ENCODE assay signal across 9 mouse cellular contexts in the genomic region with DNA sequence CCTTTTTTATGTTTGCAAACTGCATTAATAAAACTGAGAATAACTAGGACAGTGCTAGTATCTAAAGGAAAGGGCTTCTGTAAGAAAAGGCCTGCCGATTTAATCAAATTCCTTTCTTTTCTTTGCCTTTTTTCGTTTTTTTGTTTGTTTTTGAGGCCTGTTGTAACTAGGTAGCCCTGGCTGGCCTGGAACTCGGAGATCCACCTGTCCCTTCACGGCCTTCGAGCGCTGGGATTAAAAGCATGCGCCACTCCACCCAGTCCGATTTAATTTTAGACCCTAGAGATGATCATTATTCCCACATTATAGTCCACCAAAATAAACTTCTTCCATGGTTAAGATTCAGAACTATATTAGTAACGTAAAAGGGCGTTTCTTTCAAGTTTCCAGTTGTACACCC. TPM values are rescaled to one million over a fixed set of nuclear protein-coding genes. Genes with fewer than 3 reads are reported as not detected.
DNase-seq lines count a peak whose midpoint lies in the region; ATAC-seq and TF ChIP-seq lines count a peak whose summit lies in the region.
"Had no signal": no experiment of that assay in that cellular context is flagged by ENCODE, and none has a peak within 500 bp of the region (broad histone marks: within the 10 kb centered on the region; RNA-seq: fewer than 3 reads in every experiment).

No protein-coding gene starts in this region.

- peak overlapping the region; percentile 67 for H3K9ac ChIP-seq in liver, embryonic 12.5 days

- peak overlapping the region; percentile 74 for H3K4me2 ChIP-seq in liver, embryonic 12.5 days

- H3K9me3 ChIP-seq in liver, embryonic 12.5 days (replicated peaks) = no peaks in the 10 kb centered on the region

- H3K27me3 ChIP-seq in liver, embryonic 12.5 days (replicated peaks) = no peaks in the 10 kb centered on the region
- no peaks in the 10 kb centered on the region for H3K27me3 ChIP-seq in small intestine, adult 2 months (ENCODE audit: control insufficient read depth, insufficient read depth, low read length)

- WGBS in liver, embryonic 12.5 days (ENCODE audit: insufficient replicate concordance) = 9% methylated on average over 10 of the region's 10 CpGs
- 16% methylated on average over 10 of the region's 10 CpGs for WGBS in small intestine, adult 2 months

- TF ChIP-seq POLR2A in small intestine, adult 2 months (IDR thresholded peaks at IDR 0.05; ENCODE audit: low read depth, low read length) = no peak

- no peak for ATAC-seq in liver, embryonic 12.5 days
- ATAC-seq in frontal cortex, adult (ENCODE audit: low TSS enrichment) = no peak

- H3K4me3 ChIP-seq in liver, embryonic 12.5 days = peak overlapping the region; percentile 65
- H3K4me3 ChIP-seq in small intestine, adult 2 months (ENCODE audit: low read depth, low read length) = peak overlapping the region; percentile 100

- peak; percentile 88 for DNase-seq in heart, adult 11 months
- no peak for DNase-seq in heart, adult 9 months (ENCODE audit: low spot score in 2 of 2)
- DNase-seq in MEL-GATA-1-ER (ENCODE audit: extremely low read depth, low read depth) = peak; percentile 34
- peak; percentile 15 for DNase-seq in heart, postnatal 4 days
- no peak for DNase-seq in cerebellum, adult 9-10 months

- peaks cover 8% of the 10 kb centered on the region for H3K4me1 ChIP-seq in liver, embryonic 12.5 days
- H3K4me1 ChIP-seq in small intestine, adult 2 months (ENCODE audit: control insufficient read depth, insufficient read depth, insufficient read length, low read length) = peaks cover 2% of the 10 kb centered on the region; the same call in 1 of the 2 replicates

- H3K27ac ChIP-seq in liver, embryonic 12.5 days = peak overlapping the region; percentile 87
- H3K27ac ChIP-seq in small intestine, adult 2 months (ENCODE audit: insufficient read depth, low read depth, low read length) = peak overlapping the region; percentile 99

- TF ChIP-seq CTCF in small intestine, adult 2 months (IDR thresholded peaks at IDR 0.05; ENCODE audit: extremely low read depth, insufficient read length, insufficient replicate concordance, low read depth, low read length) = no peak

- peaks cover 9% of the 10 kb centered on the region for H3K36me3 ChIP-seq in liver, embryonic 12.5 days
- H3K36me3 ChIP-seq in small intestine, adult 2 months (ENCODE audit: control insufficient read depth, insufficient read depth, low read length) = peaks cover 2% of the 10 kb centered on the region; the same call in 1 of the 2 replicates

RNA-seq across cellular contexts. Expression of gene Morf4l2, which starts 1.2 kb away (rescaled TPM):
- 100 to 1,000 TPM; 223 to 227 TPM for total RNA-seq in heart, postnatal 4 days (2021)
- polyA plus RNA-seq in liver, embryonic 12.5 days (2016; fragmentation: Nextera tagmentation; extraction: Ambion mirVana) = 261 and 263 TPM in 2 replicates
- polyA plus RNA-seq in small intestine, adult 2 months (2012; rRNA removed) = 6.8 and 11.4 TPM in 2 replicates

RNA-seq across cellular contexts. Expression of gene Tceal1, which starts 34.5 kb away (rescaled TPM):
- total RNA-seq in heart, postnatal 4 days (2021) = 1 to 10 TPM; 7.4 to 7.7 TPM
- 1.0 and 1.4 TPM in 2 replicates for polyA plus RNA-seq in liver, embryonic 12.5 days (2016; fragmentation: Nextera tagmentation; extraction: Ambion mirVana)
- polyA plus RNA-seq in small intestine, adult 2 months (2012; rRNA removed) = 0.09 and 0.14 TPM in 2 replicates

RNA-seq across cellular contexts. Expression of gene Glra4, which starts 37.7 kb away (rescaled TPM):
- not detected for total RNA-seq in heart, postnatal 4 days (2021)
- polyA plus RNA-seq in liver, embryonic 12.5 days (2016; fragmentation: Nextera tagmentation; extraction: Ambion mirVana) = not detected in 2 replicates
- not detected in 2 replicates for polyA plus RNA-seq in small intestine, adult 2 months (2012; rRNA removed)
- total RNA-seq: heart, postnatal 10 days had no signal

Comparison
In these comparisons a context has a peak if more than half of its experiments do, and no peak if none do; other contexts are left out.
1. DNase-seq: peak in heart, adult 11 months (single experiment), MEL-GATA-1-ER (single experiment) and heart, postnatal 4 days (single experiment); none in heart, adult 9 months (0 of 2) and cerebellum, adult 9-10 months (single experiment).
2. RNA of gene Morf4l2, which starts 1.2 kb away (polyA plus RNA-seq): 261 to 263 TPM in liver, embryonic 12.5 days; 6.8 to 11.4 TPM in small intestine, adult 2 months; every median in the first group is over 10 times any median in the second.